Mouse (Mus musculus) heart, embryonic 10.5 days (tissue): Measurements from ENCODE around the gene Spg21. TPM values are rescaled to one million over a fixed set of nuclear protein-coding genes. Genes with fewer than 3 reads are reported as not detected.

ENCODE experiments used
- DNase-seq: peaks from one replicate; pipeline ENCODE4 v3.0.0-alpha.2; 2017; ENCODE audit warnings: low spot score
- H3K27ac ChIP-seq: fragments of 300-500 bp; sonication (generic); 2 replicates; pipeline ENCODE4 v1.5.1; 2016; ENCODE audit warnings: mild to moderate bottlenecking
- H3K27me3 ChIP-seq: fragments of 300-500 bp; sonication (generic); 2 replicates; pipeline ENCODE4 v1.6.1; 2016; ENCODE audit warnings: mild to moderate bottlenecking; ENCODE audit not compliant: poor library complexity, insufficient read depth, severe bottlenecking
- H3K36me3 ChIP-seq: fragments of 300-500 bp; sonication (generic); 2 replicates; pipeline ENCODE4 v1.6.1; 2016; ENCODE audit warnings: mild to moderate bottlenecking, moderate library complexity
- H3K4me1 ChIP-seq: fragments of 300-500 bp; sonication (generic); 2 replicates; pipeline ENCODE4 v1.6.1; 2016; ENCODE audit warnings: mild to moderate bottlenecking
- H3K4me3 ChIP-seq: fragments of 300-500 bp; sonication (generic); 2 replicates; pipeline ENCODE4 v1.5.1; 2016; ENCODE audit warnings: mild to moderate bottlenecking, moderate library complexity
- H3K9me3 ChIP-seq: fragments of 300-500 bp; sonication (generic); 2 replicates; pipeline ENCODE4 v1.6.1; 2016; ENCODE audit warnings: mild to moderate bottlenecking, moderate library complexity
- WGBS: fragments of 180-500 bp; shearing (Covaris S2); methylation state at CpG from one replicate; pipeline ENCODE4 v1.1.7; 2016; 5-methylcytosine and 5-hydroxymethylcytosine counted together
- polyA plus RNA-seq: library from polyadenylated mRNA; unstranded; fragments of >200 nt; fragmentation: Nextera tagmentation; extraction: Ambion mirVana; gene quantifications from 2 replicates; pipeline ENCODE4 v1.2.1, GENCODE M21; 2016

Spg21 gene
- polyA plus RNA-seq, result 66.7 and 71.1 TPM in 2 replicates

DNA sequence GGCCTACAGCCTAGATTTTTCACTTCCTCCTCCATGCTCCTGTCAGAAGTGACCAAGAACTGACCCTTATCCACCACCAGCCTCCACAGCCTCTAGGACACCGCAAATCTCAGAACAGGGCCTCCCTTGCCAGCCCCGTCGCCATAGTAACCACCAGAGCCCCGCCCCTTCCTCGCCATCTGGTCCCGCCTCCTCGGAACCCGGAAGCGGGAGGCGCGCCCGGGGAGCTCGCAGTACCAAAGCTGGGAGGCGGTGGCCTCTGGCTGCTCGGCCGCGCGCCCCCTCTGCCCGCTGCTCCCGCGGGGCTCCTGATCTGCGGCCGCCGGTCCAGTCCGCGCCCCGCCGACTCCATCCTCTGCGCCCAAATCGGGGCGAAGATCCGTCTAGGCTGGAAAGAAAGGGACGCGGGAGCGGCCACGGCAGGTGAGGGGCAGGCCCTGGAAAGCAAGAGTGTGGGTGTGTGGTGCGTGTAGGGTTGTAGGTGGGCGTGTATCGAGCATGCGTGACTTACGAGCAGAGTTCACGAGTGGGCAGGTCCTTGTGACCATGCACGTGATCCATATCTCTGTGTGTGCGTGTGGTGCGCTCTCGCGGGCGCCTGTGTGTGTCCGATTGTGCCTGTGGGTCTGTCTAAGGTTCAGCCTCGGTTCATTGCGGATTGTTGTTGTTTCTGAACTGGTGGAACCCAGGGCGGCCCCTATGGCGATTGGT, at the start of gene Spg21:
TSS of gene Spg21 (plus strand) at position 216 of the 711 bp plus-strand sequence.
- Histone ChIP-seq H3K36me3 (peaks cover 15% of the 10 kb centered on the region), H3K9me3 (no peaks in the 10 kb centered on the region), H3K4me3 (peak within 1 kb of the TSS; percentile 90), H3K4me1 (peaks cover 29% of the 10 kb centered on the region), H3K27me3 (no peaks in the 10 kb centered on the region), H3K27ac (peak within 1 kb of the TSS; percentile 92)
- peak; percentile 97 for DNase-seq
- under 1% methylated on average over 53 of the region's 53 CpGs for WGBS

DNA sequence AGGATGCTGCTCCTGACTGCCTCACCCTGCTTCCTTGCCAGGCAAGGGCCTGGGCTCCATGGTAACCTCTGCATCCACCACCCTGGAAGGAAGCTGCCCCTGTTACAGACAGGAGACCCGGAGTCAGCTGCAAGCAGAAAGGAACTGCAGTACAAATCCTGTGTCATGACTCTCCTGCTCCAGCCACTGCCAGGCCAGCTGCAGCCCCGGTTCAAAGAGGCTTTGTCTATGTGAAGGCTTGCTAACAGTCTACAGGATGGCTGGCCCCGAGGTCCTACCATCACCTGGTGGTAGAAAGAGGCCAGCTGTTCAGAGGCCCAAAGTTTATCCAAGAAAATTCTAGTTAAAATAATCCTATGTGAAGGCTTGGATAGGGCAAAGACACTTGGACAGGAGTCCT, 49.4 kb upstream of the Spg21 start:
- Histone ChIP-seq H3K9me3 (no peaks in the 10 kb centered on the region), H3K4me1 (no peaks in the 10 kb centered on the region), H3K27me3 (no peaks in the 10 kb centered on the region), H3K36me3 (no peaks in the 10 kb centered on the region), H3K27ac (no peak overlapping the region), H3K4me3 (no peak overlapping the region)
- 67% methylated on average over 3 of the region's 3 CpGs for WGBS
- DNase-seq, result no peak

- Histone ChIP-seq H3K27ac (no peak overlapping the region), H3K4me3 (no peak overlapping the region), H3K36me3 (no peaks in the 10 kb centered on the region), H3K9me3 (no peaks in the 10 kb centered on the region), H3K4me1 (no peaks in the 10 kb centered on the region), H3K27me3 (no peaks in the 10 kb centered on the region)
- 33% methylated on average over 3 of the region's 3 CpGs for WGBS
- DNase-seq, result no peak
These were observed 43.0 kb upstream of the Spg21 start for GRCm38 (mm10) chr9:65417738-65418137.

GRCm38 (mm10) chr9:65419633-65420032, 41.1 kb upstream of the Spg21 start:
- 70% methylated on average over 3 of the region's 3 CpGs for WGBS
- H3K9me3 ChIP-seq, result no peaks in the 10 kb centered on the region
- H3K4me3 ChIP-seq, result no peak overlapping the region
- H3K4me1 ChIP-seq, result no peaks in the 10 kb centered on the region
- no peak overlapping the region for H3K27ac ChIP-seq
- no peaks in the 10 kb centered on the region for H3K36me3 ChIP-seq
- no peak for DNase-seq
- no peaks in the 10 kb centered on the region for H3K27me3 ChIP-seq

DNA sequence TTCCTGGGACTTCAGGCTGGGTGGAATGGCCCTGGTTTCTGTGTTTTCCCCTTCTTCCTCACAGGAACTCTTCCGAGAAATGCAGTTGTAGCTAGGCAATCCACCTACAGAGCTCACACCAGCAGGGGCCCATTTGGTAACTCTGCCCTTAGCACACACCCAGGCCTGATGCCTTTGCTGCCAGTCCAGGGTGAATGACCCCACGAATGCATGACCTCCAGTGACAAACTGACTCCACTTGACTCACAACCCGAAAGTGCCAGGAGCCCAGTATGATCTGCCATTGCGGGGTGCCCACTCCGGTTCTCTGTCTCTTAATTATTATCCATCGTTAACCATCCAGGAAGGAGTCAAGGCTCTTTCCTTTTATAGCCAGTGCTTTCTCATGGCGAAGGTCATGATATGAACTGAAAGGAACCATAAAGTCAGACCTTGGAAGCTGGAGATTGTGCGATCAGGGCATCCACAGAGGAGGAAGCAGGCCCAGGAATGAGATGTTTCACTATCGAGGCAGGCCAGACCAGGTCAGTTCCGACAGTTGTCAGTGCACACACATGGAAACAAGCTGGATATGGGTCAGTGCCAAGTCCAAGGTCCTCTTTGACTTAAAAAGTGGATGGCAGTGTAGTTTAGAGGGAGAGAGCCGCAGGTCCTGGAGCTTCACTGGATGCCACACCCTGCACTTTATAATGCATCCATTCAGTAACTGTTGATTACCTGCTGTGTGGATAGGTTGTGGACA, 37.8 kb upstream of the Spg21 start, which contains the start of gene Slc51b:
TSS of gene Slc51b (minus strand) at position 196 of the 742 bp plus-strand sequence.
- Histone ChIP-seq H3K9me3 (no peaks in the 10 kb centered on the region), H3K4me1 (no peaks in the 10 kb centered on the region), H3K4me3 (no peak within 1 kb of the TSS), H3K36me3 (no peaks in the 10 kb centered on the region), H3K27me3 (no peaks in the 10 kb centered on the region), H3K27ac (no peak within 1 kb of the TSS)
- WGBS, result 79% methylated on average over 11 of the region's 11 CpGs
- DNase-seq, result no peak

DNA sequence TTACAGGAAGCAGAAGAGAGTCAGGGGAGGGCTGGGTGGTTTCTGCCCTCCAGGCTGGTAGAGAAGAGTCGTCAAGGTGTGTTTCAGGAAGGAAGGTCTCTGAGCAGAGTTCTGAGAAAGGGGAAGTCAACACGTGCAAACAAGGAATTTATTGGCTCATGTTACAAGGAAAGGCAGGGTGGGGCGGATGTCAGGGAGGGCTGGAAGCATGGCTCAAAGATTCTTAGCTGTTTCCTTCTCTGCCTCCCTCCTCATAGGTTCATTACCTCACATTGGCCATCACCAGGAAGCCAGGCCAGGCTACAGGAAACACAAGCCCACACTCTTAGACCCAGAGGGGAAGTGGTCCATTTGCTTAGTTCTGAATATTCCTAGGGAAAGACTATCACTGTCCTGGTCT, 36.4 kb upstream of the Spg21 start:
- Histone ChIP-seq H3K36me3 (no peaks in the 10 kb centered on the region), H3K27ac (no peak overlapping the region), H3K4me3 (no peak overlapping the region), H3K4me1 (no peaks in the 10 kb centered on the region), H3K27me3 (no peaks in the 10 kb centered on the region), H3K9me3 (no peaks in the 10 kb centered on the region)
- WGBS, result 36% methylated on average over 3 of the region's 3 CpGs
- DNase-seq, result no peak

DNA sequence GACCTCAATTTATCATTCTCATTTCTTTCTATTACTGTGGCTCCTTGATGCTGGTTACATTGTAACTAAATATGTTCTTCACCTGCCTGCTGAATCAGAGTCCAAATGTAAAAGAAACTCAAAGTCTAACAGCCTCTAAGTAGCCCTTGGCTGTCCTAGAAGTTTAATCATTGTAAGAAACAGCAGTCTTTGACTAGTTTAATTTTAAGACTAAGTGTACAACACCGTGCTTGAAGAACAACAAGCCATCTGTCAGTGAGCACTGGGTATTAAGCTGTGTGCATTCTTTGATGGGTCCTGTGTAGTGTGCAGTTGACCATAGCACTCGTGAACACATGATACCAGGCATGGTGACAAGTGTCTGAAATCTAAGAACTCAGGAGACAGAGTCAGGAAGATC, 33.2 kb upstream of the Spg21 start:
- no peak for DNase-seq
- Histone ChIP-seq H3K9me3 (no peaks in the 10 kb centered on the region), H3K4me1 (no peaks in the 10 kb centered on the region), H3K27ac (no peak overlapping the region), H3K27me3 (no peaks in the 10 kb centered on the region), H3K36me3 (no peaks in the 10 kb centered on the region), H3K4me3 (no peak overlapping the region)
- 70% methylated on average over 2 of the region's 2 CpGs for WGBS

DNA sequence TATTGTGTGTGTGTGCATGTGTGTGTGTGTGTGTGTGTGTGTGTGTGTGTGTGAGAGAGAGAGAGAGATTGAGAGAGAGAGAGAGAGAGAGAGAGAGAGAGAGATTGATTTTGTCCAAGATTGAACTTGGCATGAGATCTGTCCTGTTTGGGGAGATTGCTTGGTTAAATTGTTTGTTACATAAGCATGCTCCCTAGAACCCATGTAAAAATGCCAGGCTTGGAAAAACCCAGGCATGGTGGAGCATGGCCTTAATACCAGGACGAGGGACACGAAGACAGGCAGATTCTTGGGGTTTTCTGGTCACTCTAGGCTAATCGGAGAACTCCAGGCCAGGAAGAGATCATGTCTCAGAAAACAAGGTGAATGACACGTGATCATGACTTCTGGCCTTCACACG, 32.7 kb upstream of the Spg21 start:
- H3K4me3 ChIP-seq, result no peak overlapping the region
- no peak overlapping the region for H3K27ac ChIP-seq
- no peaks in the 10 kb centered on the region for H3K9me3 ChIP-seq
- H3K4me1 ChIP-seq, result no peaks in the 10 kb centered on the region
- no peak for DNase-seq
- H3K27me3 ChIP-seq, result 0 out of 2 replicates have a peak, but pooled peaks cover 2% of the 10 kb centered on the region
- H3K36me3 ChIP-seq, result no peaks in the 10 kb centered on the region
- WGBS, result 79% methylated on average over 5 of the region's 5 CpGs

GRCm38 (mm10) chr9:65430401-65430800, 30.3 kb upstream of the Spg21 start:
- Histone ChIP-seq H3K27ac (no peak overlapping the region), H3K27me3 (peaks cover 4% of the 10 kb centered on the region; the same call in 1 of the 2 replicates), H3K4me1 (no peaks in the 10 kb centered on the region), H3K9me3 (no peaks in the 10 kb centered on the region), H3K4me3 (no peak overlapping the region), H3K36me3 (no peaks in the 10 kb centered on the region)
- no peak for DNase-seq

DNA sequence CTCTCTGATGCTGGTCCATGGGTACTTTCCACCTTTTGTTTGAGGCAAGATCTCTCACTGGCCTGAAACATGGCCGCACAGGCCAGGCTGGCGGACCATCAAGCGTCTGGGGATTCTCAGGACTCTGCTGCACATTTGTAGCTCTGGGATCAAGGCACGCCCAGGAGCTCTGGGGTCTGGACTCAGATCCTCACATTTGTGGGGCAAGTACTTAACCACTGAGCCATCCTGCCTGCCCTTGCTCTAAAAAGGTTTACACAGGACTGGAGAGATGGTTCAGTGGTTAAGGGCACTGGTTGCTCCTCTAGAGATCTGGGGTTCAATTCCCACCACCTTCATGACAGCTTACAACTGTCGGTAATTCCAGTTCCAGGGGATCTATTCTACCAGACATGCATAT, 29.8 kb upstream of the Spg21 start:
- H3K4me1 ChIP-seq, result 0 out of 2 replicates have a peak, but pooled peaks cover 4% of the 10 kb centered on the region
- H3K27me3 ChIP-seq, result peaks cover 4% of the 10 kb centered on the region; the same call in 1 of the 2 replicates
- 86% methylated on average over 5 of the region's 5 CpGs for WGBS
- no peak overlapping the region for H3K4me3 ChIP-seq
- H3K27ac ChIP-seq, result no peak overlapping the region
- H3K36me3 ChIP-seq, result no peaks in the 10 kb centered on the region
- no peaks in the 10 kb centered on the region for H3K9me3 ChIP-seq
- DNase-seq, result no peak

- no peak for DNase-seq
- Histone ChIP-seq H3K4me3 (no peak overlapping the region), H3K36me3 (no peaks in the 10 kb centered on the region), H3K27ac (no peak overlapping the region), H3K27me3 (peaks cover 4% of the 10 kb centered on the region; the same call in 1 of the 2 replicates), H3K4me1 (0 out of 2 replicates have a peak, but pooled peaks cover 9% of the 10 kb centered on the region), H3K9me3 (no peaks in the 10 kb centered on the region)
- WGBS, result 3% methylated on average over 3 of the region's 3 CpGs
These were observed 28.5 kb upstream of the Spg21 start for GRCm38 (mm10) chr9:65432236-65432635.

DNA sequence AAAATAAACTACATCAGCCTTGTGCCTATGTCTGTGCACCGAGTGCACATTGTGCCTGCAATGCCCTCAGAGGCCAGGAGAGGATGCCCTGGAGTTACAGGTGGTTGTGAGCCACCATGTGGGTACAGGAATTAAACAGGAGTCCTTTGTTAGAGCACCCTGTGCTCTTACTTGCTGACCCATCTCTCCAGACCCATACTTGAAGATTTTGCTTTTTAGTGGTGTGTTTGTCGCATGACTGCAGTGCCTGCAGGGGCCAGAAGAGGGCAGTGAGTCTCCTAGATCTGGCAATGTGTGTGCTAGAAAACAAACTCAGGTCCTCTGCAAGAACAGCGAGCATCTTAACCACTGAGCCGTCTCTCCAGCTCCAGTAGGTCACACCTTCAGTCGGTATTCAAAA, 26.6 kb upstream of the Spg21 start:
- no peak overlapping the region for H3K27ac ChIP-seq
- 62% methylated on average over 5 of the region's 5 CpGs for WGBS
- DNase-seq, result no peak
- peaks cover 10% of the 10 kb centered on the region for H3K36me3 ChIP-seq
- no peak overlapping the region for H3K4me3 ChIP-seq
- peaks cover 4% of the 10 kb centered on the region; the same call in 1 of the 2 replicates for H3K27me3 ChIP-seq
- no peaks in the 10 kb centered on the region for H3K9me3 ChIP-seq
- H3K4me1 ChIP-seq, result 0 out of 2 replicates have a peak, but pooled peaks cover 9% of the 10 kb centered on the region

GRCm38 (mm10) chr9:65435211-65435610, 25.5 kb upstream of the Spg21 start:
- no peaks in the 10 kb centered on the region for H3K9me3 ChIP-seq
- no peak for DNase-seq
- peaks cover 4% of the 10 kb centered on the region; the same call in 1 of the 2 replicates for H3K27me3 ChIP-seq
- no peak overlapping the region for H3K27ac ChIP-seq
- 0 out of 2 replicates have a peak, but pooled peaks cover 9% of the 10 kb centered on the region for H3K4me1 ChIP-seq
- WGBS, result 76% methylated on average over 4 of the region's 4 CpGs
- peak overlapping the region; percentile 98; the same call in 1 of the 2 replicates for H3K4me3 ChIP-seq
- H3K36me3 ChIP-seq, result peaks cover 16% of the 10 kb centered on the region
